Mouse (Mus musculus): ENCODE results near the gene Abl2.

DNA sequence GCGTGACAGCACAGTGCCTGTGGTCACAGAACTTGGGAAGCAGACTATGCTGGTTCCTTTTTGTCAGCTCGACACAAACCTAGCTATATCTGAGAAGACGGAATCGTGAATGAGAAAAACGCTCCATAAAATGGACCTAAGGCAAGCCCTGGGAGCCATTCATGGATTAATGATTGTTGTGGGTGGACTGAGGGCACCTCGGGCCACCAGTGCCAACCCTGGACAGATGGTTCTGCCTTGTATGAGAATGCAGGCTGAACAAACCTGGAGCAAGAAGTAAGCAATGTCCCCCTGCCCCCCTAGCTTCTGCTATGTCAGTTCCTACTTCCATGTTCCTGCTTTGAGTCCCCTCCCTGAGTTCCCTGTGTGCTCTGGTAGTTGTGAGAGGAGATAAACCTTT is 20.9 kb upstream of the Abl2 start:
- TF ChIP-seq TCF12 (IDR thresholded peaks at IDR 0.05; ENCODE audit: insufficient read depth, poor library complexity, severe bottlenecking) (no peak), USF1 (IDR thresholded peaks at IDR 0.05; ENCODE audit: low read depth) (no peak), POLR2A (IDR thresholded peaks at IDR 0.05; ENCODE audit: insufficient read length, low read depth) (no peak), MAX (IDR thresholded peaks at IDR 0.05; ENCODE audit: low read depth) (no peak), SRF (IDR thresholded peaks at IDR 0.05; ENCODE audit: control insufficient read depth, insufficient read length, low read depth) (no peak), MYOG (IDR thresholded peaks at IDR 0.05; ENCODE audit: control insufficient read depth in 1 of 3, insufficient read depth in 1 of 3, insufficient read length in 2 of 3, low read depth in 2 of 3) (no peak)
